Mouse (Mus musculus) urinary bladder, postnatal 14 days (tissue): ENCODE results near the gene Gm379.

Experiments used
- DNase-seq: peaks from one replicate; pipeline ENCODE4 v3.0.0; 2021; ENCODE audit warnings: low spot score

Gene Gm379

DNA sequence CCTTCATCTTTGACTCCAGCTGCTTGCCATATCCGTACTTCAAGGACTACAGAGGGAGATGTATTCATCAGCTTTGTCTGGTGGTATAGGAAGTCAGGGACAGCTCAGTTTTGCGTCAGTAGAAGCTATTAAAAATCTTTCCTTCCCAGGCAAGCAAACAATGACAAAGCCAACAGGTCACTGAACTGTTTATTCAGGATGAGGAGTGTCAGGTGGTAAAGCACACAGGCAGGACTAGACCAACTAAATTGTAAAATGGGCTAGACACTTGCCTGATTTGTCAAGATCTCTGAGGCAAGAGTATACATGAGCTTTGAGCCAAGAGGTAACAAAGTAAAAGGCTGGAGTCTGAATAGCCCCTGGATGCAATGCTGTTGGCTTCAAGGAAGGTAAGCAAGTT is at the start of gene Gm379:
TSS of gene Gm379 (minus strand) at position 7 of the 400 bp plus-strand sequence.
- DNase-seq, result no peak

DNA sequence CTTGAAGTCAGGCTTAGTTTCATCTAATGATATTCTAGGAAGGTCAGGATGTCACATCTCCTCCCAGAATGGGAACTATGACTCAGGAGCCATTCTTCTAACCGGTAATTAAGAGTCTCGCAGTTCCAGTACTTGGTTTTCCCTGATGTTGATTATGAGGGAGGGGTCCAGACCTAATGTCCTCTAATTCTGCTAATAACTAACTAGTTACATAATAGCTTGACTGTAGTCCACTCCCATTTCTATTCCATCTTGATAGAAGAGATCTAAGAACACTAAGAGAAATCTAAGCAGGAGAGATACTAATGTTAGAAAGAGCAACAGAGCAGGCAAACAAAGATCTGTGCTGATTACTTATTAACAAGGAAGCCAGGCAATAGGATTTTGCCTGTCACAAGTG is 39.6 kb upstream of the Gm379 start:
- DNase-seq, result no peak

DNA sequence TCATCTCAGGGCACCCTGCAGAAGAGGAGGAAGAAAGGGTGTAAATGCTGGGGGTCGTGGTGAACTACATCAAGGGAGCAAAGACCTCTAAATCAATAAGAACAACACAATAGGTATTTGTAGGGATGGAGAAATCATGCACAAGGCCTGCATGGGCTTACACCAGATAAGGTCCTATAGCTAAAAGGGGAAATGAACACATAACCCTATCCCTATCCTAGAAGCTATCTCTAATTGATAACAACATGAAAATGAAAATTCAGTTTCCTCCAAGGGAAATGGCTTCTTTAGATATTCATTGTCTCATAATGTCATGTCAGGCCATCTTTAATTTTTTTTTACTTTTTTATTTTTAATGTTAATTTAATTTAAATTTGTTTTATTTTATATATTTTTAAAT is 4.2 kb upstream of the Gm379 start:
- DNase-seq, result no peak

DNA sequence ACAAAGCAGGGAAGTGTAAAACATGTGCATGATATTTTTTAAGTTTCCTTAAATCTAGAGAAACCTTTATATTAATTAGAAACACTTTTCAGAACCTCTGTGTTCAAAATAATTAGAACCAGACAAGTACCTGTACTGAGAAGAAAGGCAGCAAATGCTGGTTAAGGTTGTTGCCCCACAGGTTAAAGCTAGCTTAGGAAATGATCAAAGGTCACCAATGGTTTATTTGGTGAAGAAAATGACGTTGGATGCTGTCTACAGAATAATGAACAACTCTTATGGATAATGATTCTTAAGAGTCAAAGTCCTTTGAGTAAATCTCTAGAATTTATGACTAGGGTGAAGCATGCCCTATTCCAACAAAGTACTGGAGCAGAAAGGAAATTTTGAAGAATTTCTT is 42.7 kb downstream of the Gm379 start:
- no peak for DNase-seq

DNA sequence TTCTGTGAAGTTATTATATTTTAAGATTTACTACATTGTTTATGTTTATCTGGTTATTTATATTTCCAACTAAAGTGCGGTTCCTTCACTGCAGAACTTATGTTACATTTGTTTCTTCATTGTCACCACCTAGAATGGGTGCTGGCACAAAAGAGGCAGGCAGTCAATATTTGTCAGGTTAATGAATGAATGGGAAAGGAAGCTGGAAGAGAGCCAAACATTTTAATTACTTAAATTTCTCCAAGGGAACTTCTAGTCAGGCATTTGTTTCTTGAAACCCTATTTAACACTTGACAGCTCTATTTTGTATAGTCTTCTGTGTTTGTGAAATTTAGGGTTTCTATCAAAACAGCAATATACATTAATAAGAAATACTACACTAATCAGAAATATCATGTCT is 43.8 kb downstream of the Gm379 start:
- DNase-seq, result no peak
